Mouse (Mus musculus) kidney, adult 18-20 months (tissue): Measurements from ENCODE around the gene Rpl27.
"Not testable (repeated sequence)": the region's sequence is repeated elsewhere in the genome, so short reads cannot be mapped to it uniquely, and the experiment has no call there.

Source experiments
- DNase-seq: peaks from one replicate; pipeline ENCODE4 v3.0.0; 2021

Gene Rpl27

DNA sequence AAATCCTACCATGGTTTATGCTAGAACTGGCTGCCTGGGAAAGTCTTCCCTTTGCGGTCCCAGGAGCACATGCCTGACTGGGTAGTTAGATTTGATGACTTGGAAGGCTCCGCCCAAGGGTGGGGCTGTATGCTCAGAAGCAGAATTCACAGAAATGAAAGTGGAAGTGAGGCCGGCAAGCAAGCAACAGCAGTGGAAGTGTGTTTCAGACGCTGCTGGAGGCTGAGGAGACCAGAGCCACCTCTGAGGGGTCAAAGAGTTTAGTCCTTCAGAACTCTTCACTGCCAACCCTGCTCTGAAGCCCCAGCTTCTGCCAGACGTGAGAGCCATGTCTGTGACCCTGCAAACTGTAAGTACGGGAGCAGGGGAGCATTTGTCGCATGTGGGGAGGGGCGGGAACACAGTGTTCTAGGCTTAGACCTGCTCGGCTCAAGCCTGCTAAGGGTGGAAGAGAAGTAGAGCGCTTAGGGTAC, 6.2 kb downstream of the Rpl27 start, which contains the start of gene Ifi35:
Ifi35 (plus strand) TSS at position 134 of the 473 bp plus-strand sequence.
- DNase-seq = peak; percentile 85

DNA sequence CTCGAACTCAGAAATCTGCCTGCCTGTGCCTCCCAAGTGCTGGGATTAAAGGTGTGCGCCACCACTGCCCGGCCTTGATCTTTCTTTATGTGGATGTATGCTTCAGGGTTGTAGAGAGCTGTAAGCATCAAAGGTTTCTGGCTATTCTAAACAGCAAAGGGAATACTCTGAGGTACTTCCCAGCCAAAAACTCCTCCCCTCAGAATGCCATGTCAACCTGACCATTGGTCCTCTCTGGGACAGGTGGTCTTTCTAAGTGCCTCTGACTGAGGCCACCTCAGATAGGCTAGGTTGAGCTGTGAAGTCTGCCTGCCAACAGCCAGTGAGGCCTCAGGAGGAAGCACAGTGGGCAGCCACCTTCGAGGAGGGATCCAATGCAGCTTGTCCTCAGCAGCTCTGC, 6.8 kb downstream of the Rpl27 start:
- no peak for DNase-seq

DNA sequence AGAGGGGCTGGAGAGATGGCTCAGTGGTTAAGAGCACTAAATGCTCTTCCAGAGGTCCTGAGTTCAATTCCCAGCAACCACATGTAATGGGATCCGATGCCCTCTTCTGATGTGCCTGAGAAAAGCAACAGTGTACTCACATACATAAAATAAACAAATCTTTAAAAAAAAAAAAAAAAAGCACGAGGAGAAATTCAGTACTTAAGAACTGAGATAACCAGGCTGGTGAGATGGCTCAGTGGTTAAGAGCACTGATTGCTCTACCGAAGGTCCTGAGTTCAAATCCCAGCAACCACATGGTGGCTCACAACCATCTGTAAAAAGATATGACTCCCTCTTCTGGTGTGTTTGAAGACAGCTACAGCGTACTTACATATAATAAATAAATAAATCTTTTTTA, 7.5 kb downstream of the Rpl27 start:
- DNase-seq = not testable (repeated sequence)

DNA sequence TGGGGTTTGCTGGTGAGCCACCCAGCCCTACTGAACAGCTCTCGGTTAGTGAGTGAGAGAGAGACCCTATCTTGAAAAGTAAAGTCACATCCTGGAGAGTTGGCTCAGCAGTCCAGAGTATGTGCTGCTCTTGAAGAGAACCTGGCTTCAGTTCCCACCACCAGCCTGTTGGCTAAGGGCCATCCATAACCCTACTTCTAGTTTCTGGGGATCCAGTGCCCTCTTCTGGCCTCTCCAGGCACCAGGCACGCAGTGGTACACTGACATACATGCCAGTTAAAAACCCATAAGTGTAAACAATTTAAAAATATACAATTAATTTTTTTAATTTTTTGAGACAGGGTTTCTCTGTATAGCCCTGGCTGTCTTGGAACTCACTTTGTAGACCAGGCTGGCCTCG, 8.3 kb downstream of the Rpl27 start:
- no peak for DNase-seq

DNA sequence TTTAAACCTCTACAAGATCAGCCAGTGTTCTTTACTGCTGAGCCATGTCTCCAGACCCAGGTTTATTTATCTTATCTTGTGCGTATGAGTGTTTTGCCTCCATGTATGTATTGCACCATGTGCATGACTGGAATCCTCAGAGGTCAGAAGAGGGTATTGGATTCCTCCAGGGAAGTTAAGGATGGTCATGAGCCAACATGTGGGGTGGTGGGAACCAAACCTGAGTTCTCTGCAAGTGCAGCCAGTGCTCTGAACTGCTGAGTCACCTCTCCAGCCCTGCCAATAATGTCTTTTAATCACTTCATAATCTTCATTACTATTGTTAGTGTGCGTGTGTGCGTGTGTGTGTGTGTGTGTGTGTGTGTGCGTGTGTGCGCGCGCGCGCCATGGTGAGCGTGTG, 9.4 kb downstream of the Rpl27 start:
- no peak for DNase-seq

DNA sequence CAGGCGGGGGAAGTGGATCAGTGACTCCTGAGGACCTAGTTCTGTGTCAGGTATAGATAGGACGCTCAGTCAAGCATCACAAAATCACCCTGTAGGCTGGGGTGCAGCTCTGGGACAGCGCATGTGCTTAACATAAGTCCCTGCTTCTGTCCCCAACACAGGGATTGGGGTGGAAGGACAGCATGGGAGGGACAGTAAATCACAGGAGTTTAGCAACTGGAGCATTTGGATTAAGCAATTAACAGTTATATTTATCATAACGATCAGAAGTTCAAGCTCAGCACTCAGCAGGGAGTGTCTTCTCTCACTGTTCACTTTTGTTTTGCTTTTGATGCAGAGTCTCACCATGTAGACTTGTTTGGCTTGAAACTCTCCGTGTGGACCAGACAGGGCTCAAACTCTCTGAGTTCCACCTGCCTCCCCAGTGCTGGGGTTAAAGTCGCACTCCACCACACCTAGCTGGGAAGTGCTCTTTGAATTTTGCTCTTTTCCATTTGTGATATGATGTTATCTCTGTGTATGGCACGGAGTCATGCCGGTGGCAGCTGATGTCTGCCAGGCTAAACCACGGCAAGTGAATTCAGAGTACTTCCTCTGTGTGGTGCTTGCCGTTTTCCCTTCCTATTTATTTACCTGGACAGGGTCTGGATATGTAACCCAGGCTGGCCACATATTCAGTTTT, 10.1 kb downstream of the Rpl27 start:
- no peak for DNase-seq

DNA sequence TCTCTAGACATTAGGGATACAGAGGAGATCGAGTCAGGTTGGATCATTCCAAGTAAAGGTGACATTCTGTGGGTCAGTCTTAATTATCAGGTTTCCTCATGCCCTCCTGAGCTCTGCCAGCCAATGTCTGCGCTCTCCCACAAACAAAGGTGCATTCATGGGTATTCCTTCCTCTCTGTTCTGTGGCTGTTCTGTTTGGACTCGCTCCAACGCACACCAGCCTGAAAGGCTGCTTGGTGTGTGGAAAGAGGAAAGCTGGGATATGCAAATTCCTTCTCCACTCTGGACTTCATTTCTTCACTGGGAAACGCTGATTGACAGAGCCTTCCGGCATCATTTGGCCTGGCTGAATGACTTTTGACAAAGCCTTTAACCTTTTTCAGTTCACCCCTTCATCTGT, 12.6 kb downstream of the Rpl27 start:
- no peak for DNase-seq

DNA sequence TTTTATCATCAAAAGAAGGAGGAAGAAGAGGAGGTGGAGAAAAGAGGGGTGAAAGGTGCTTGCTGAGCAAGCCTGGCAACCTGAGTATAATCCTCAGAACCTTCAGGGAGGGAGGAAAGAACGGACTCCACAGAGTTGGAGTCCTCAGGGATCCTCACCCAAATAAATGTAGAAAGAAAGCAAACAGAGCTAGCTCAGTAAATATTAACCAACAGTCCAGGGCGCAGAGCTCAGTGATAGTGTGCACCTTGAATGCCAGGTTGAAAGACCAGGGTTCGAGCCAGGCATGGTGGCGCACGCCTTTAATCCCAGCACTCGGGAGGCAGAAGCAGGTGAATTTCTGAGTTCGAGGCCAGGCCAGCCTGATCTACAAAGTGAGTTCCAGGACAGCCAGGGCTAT, 13.5 kb downstream of the Rpl27 start:
- no peak for DNase-seq

DNA sequence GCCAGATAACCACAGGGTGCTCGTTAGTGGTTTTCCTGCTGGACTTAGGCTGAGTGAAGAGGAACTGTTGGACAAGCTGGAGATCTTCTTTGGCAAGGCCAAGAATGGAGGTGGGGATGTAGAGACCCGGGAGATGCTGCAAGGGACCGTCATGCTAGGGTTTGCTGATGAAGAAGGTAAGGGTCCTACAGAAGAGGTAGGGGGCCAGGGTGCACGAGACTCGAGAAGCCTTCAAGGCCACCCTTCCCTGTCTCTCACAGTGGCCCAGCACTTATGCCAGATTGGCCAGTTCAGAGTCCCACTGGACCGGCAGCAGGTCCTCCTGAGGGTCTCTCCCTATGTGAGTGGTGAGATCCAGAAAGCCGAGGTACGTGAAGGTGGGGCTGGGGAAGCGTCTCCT, 15.5 kb downstream of the Rpl27 start:
- no peak for DNase-seq

DNA sequence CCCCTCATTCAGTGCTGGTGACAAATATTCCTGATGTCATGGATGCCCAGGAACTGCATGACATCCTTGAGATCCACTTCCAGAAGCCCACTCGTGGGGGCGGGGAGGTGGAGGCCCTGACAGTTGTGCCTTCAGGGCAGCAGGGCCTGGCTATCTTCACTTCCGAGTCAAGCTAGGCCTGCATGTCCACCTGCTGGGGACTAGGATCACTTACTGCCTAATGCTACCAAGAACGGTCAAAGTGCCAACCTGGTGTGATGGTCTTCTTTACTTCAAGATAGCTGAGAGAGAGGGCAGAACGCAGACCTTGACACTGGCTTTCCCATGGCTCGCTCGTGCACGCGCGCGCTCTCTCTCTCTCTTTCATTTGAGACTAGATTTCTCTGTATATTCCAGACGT, 16.1 kb downstream of the Rpl27 start:
- DNase-seq = no peak

DNA sequence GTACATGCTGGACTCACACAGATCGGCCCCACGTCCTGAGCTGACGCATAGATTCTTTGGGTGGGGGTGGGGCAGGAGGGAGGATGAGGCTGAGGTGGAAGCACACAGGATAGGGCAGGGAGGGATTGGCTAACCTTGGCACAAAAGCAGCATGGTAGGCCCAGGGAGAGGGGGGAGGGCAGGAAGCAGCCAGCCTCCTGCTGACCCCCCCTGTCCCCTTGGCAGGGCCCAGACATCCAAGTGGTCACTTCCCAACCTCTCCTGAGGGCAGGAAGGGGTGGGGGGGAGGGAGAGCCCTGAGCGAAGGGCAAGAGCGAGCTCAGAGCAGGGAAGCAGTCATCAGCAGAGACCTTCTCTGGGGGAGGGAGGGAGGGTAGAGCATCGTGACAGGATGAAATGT, 17.6 kb downstream of the Rpl27 start:
- no peak for DNase-seq

DNA sequence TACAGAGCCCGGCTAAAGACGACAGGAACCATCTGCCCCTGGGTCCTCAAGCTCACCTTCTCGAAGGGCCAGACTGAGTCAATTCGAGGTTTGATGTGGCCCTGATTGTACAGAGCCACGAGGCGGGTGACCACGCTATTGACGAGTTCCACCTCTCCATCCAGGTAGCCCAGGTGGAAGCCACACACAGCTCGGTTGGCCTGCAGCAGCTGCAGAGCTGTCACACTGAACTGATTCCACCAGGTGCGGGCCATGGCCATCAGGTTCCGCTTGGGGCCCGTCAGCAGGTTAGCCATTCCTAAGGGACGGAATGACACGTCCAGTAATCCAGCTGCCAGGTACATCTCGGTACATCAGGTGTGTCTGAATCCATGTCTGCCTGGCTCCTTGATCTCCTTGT, 18.2 kb downstream of the Rpl27 start:
- no peak for DNase-seq

DNA sequence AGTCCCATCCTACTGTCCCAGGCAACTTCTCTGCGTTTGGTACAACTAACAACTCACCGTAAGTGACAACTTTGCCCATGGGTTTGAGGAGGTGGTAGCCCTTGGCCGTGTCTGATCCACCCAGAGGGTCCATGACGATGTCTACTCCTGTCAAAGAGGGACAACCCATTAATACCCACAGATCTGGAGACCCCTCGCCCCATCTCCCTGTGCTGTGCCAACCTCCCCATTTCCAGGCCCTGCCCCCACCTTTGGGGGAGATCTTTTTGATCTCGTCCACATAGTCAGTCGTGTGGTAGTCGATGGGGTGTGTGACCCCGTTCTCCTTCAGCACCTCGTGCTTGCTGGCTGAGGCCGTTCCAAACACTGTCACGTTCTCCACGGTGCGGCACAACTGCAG, 20.0 kb downstream of the Rpl27 start:
- DNase-seq = no peak

DNA sequence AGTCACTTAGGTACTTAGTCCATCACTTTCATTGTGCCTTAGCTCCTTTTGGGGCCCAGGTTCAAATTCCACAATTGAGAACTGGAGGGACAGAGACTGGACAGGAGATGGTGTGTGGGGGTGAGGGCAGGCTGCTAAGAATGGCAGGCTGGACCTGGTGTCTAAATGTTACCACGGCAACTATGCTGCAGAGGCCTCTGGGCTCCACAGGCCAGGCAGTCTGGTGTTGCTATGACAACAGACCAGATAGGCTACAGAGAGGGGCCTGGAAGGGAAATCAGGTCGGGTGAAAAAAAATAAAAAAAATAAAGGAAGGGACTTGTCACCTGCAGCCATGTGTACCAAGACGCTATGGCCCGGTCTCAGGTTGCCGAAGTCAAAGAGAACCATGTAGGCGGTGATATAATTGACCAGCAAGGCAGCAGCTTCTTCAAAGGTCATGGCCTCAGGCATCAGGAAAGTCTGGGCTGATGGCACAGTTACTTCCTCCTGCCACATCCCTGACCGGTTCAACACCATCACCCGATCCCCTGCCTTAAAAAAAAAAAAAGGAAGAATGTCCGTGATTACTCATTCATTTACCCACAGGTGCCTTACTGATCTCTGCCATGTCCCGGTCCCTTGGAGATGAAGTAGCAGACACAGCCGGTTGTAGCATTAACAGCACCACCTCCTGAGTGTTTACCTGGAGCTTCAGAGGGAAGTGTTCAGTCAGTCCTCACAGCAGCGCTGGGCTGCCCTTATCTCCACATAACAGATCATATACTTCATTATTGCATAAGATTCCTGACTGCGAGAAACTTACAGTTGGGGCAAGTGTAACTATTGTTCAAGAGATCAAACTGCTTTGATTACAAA, 20.7 kb downstream of the Rpl27 start:
- no peak for DNase-seq

DNA sequence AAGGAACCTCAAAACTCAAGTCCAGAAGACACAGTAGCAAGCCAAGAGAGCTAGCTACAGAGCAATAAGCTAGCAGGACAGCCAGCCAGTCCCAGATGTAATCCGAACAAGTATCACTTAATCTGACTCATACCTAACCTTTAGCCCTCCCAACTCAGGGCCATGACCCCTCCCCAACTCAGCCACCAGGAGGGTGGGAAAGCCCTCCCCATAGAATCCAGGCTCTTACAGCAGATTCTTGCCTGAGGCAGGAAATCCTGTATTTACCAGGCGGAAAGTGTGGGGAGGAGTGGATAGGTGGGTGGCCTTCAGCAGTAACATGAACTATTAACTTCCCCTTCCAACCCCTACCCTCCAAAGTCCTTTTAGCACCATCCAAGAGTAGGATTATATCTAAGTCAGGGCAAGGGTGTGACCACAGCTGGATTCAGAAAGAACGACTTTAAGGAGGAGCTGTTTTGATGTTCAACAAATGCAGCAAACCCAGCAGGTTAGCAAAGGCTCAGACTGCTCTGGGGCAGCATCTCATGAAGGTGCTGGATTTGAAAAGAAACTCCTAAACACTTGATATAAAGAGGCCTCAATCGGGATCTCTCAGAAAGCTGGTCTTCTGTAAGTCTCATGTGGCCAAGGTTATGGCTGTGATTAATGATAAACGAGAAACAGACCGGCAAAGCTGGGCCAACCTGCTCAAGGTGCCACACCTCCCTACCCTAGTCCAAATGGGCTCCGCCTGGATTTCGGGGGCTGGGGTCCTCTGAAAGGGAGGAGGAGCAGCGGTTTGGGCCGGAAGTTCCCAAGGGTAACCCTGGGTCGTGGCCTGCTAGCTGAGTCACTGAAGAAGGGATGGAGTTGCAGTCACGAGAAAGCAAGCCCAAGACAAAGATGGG, 22.4 kb downstream of the Rpl27 start, which contains the start of gene Rnd2:
Rnd2 (plus strand) TSS at position 789 of the 890 bp plus-strand sequence.
- no peak for DNase-seq

DNA sequence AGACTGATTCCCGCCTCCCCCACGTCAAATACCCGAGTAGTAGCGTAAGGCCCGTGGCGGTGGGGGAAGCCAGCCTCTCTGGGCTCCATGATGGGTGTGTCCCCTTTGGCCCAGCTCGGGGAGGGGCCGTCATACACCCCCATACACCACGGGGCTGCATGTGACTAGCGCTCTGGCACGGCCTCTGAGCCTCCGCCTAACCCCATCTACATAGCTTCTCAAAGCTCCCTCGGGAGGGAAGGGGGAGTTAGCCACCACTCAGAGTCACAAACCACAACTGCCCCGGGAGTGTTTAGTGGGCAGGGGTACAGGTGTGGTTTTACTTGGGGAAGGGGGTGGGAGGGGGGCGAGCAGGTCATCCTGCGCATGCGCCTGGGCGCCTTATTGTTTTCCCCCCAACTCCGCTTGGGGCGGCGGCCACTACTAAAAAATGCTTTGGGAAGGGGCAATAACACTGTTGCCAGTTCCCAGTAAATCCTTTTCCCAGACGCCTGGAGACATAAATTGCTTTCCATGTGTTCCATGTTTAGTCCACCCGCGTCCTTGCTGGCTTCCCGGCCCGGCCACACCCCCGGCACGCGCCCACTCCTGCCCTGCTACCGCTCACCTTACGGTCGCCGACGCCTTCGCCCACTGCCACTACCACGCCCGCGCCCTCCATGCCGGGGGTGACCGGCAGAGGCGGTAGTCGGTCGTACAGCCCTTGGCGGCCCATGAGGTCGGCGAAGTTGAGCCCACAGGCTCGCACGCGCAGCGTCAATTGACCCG, 23.2 kb downstream of the Rpl27 start:
- peak; percentile 60 for DNase-seq

DNA sequence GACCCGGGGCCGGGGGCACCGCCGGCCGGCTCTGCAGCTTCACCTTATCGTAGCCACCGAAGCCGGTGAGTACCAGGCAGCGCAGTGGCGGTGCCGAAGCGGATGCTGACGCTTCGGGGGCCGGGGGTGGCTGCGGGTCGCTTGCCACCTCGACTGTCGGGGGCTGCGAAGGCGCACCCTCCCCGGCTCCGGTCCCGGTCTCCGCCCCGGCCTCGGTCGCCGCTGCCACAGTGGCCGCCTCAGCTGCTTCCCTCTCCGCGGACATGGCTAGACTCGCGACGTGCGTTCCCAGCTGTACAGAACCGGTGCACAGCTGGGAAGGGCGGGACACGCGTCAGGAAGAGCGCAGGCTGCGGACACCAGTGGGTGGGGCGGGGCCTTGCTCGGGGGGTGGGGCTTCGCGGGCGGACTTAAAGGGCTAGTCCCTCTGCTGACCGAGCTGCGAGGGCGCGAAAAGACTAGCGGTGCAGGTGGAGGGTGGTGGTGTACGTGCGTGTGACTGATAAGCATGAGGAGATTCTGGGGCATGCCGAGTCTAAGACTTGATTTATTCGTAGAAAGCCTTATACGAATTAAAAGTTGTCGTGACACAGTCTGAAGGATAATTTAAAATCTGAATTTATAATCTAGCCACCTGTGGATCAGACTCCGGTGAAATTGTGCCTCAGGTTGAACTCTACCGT, 23.9 kb downstream of the Rpl27 start, which contains the start of gene Vat1:
Vat1 (minus strand) TSS at position 362 of the 683 bp plus-strand sequence.
- DNase-seq = peak; percentile 72

DNA sequence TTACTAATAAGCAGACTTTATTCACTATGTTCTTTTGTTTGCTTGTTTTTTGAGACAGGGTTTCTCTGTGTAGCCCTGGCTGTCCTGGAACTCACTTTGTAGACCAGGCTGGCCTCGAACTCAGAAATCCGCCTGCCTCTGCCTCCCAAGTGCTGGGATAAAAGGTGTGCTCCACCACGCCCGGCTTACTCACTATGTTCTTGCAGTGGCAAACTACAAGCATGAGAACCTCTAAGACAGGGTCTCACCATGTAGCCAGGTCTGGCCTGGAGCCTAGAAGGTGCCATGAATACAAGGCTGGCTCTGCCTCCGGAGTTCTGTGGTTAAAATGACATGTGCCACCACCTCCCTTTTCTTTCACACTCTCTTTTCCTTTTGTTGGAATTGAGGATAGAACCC, 24.5 kb downstream of the Rpl27 start:
- not testable (repeated sequence) for DNase-seq

DNA sequence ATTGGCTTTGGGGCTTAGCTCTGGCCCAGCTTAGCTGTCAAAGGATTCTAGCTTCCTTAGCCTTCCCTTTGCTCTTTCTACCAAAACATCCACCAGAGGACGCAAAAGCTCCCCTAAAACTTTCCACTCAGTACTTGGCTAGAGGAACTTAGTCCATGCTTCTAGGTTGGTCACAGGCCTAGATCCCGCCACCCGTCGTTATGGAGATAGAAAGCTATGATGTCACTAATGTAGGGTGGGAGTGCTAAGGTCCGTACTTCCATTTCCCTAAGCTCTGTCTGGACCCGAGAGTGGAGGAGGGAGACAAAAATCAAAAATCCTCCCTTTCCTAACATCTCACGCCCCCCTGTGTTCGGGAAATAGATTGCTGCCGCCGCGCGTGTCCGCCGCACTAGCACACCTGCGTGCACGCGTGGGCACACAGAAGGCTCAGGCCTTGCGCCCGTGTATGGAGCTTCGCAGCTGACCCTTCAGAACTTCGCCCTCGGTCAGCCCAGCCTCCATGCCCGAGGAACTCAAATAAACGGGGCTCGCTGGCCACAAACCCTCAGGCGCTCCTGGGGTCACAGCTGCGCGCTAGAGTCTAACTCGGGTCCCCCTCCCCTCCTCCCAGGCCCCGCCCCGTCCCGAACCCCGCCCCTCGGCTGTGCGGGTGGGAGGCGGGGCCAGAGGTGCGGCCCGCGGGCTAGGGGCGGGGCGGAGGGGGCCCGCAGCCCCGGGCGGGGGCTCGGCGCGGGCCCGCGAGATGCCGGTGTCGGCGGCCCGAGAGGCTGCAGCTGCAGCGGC, 25.6 kb downstream of the Rpl27 start:
- peak; percentile 74 for DNase-seq

DNA sequence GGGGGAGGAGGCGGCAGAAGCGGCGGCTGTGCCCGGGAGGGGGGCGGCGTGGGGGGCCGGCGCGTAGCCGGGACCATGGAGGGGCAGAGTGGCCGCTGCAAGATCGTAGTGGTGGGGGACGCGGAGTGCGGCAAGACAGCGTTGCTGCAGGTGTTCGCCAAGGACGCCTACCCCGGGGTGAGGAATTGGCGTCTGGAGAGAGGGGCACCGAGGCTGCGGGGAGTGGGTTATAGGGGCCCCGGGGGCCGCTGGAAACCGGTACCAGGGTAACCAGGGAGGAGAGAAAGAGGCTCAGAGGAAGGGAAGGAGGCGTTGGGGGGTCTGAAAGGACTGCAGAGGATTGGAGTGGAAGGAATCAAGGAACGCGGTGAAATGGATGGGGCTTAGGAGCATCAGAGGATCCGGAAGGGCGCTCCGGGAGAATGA, 26.2 kb downstream of the Rpl27 start:
- no peak for DNase-seq

DNA sequence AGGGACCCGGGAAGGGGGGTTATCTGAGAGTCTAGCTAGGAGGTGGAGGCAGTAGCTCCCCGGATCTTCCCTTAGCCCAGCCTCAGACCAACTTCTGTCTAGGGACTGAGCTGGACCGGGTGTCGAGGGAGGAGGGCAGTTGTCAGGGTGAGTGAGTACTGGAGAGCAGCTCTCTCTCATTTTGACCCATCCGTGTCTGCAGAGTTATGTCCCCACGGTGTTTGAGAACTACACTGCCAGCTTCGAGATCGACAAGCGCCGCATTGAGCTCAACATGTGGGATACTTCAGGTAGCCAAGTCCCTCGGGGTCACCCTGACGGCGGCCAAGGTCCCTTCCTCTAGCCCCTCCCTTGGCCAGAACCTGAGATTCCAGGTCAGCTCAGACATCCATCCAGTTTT, 26.6 kb downstream of the Rpl27 start:
- peak; percentile 15 for DNase-seq
